Mouse (Mus musculus) limb, embryonic 10.5 days (tissue): ENCODE results near the gene Slc16a4. TPM values are rescaled to one million over a fixed set of nuclear protein-coding genes. Genes with fewer than 3 reads are reported as not detected.

ENCODE experiments used
- DNase-seq: peaks from one replicate; pipeline ENCODE4 v3.0.0-alpha.2; 2017; ENCODE audit warnings: low spot score
- H3K27ac ChIP-seq: fragments of 300-500 bp; sonication (generic); 2 replicates; pipeline ENCODE4 v1.5.1; 2016; ENCODE audit warnings: mild to moderate bottlenecking
- H3K27me3 ChIP-seq: fragments of 300-500 bp; sonication (generic); 2 replicates; pipeline ENCODE4 v1.6.1; 2016; ENCODE audit warnings: low read depth, mild to moderate bottlenecking; ENCODE audit not compliant: poor library complexity, severe bottlenecking
- H3K36me3 ChIP-seq: fragments of 300-500 bp; sonication (generic); 2 replicates; pipeline ENCODE4 v1.6.1; 2016; ENCODE audit warnings: mild to moderate bottlenecking, moderate library complexity
- H3K4me1 ChIP-seq: fragments of 300-500 bp; sonication (generic); 2 replicates; pipeline ENCODE4 v1.6.1; 2016
- H3K4me3 ChIP-seq: fragments of 300-500 bp; sonication (generic); 2 replicates; pipeline ENCODE4 v1.5.1; 2016; ENCODE audit warnings: mild to moderate bottlenecking, moderate library complexity
- H3K9me3 ChIP-seq: fragments of 300-500 bp; sonication (generic); replicated peaks from 2 replicates; pipeline ENCODE4 v1.6.1; 2016; ENCODE audit warnings: mild to moderate bottlenecking
- WGBS: fragments of 180-500 bp; shearing (Covaris S2); methylation state at CpG from one replicate; pipeline ENCODE4 v1.1.7; 2016; 5-methylcytosine and 5-hydroxymethylcytosine counted together
- polyA plus RNA-seq: library from polyadenylated mRNA; unstranded; fragments of >200 nt; fragmentation: Nextera tagmentation; extraction: Ambion mirVana; gene quantifications from 2 replicates; pipeline ENCODE4 v1.2.1, GENCODE M21; 2016

Slc16a4 gene
- polyA plus RNA-seq, 1 experiment from 2014 or later = 4.2 TPM

GRCm38 (mm10) chr3:107326442-107326841, 35.4 kb downstream of the Slc16a4 start:
- H3K27ac ChIP-seq = no peak overlapping the region
- DNase-seq = no peak
- peaks cover 33% of the 10 kb centered on the region for H3K4me1 ChIP-seq
- H3K9me3 ChIP-seq = no peaks in the 10 kb centered on the region
- peaks cover 92% of the 10 kb centered on the region for H3K36me3 ChIP-seq
- WGBS = 98% methylated on average over 1 of the region's 1 CpGs
- H3K27me3 ChIP-seq = no peaks in the 10 kb centered on the region
- H3K4me3 ChIP-seq = no peak overlapping the region

- H3K36me3 ChIP-seq = peaks cover 55% of the 10 kb centered on the region
- peaks cover 38% of the 10 kb centered on the region for H3K4me1 ChIP-seq
- H3K27ac ChIP-seq = no peak overlapping the region
- H3K4me3 ChIP-seq = peak overlapping the region; percentile 97
- no peak for DNase-seq
- H3K9me3 ChIP-seq = no peaks in the 10 kb centered on the region
- no peaks in the 10 kb centered on the region for H3K27me3 ChIP-seq
- WGBS = 69% methylated on average over 28 of the region's 28 CpGs
Measured at GRCm38 (mm10) chr3:107330503-107331424, 39.7 kb downstream of the Slc16a4 start.

- Histone ChIP-seq H3K4me1 (peaks cover 38% of the 10 kb centered on the region), H3K4me3 (peak overlapping the region; percentile 97), H3K27me3 (no peaks in the 10 kb centered on the region), H3K27ac (peak overlapping the region; percentile 98), H3K9me3 (no peaks in the 10 kb centered on the region), H3K36me3 (peaks cover 48% of the 10 kb centered on the region)
- WGBS = 32% methylated on average over 17 of the region's 17 CpGs
- no peak for DNase-seq
Measured at GRCm38 (mm10) chr3:107331746-107332126, 40.7 kb downstream of the Slc16a4 start.

GRCm38 (mm10) chr3:107332127-107332959, 41.3 kb downstream of the Slc16a4 start:
- Histone ChIP-seq H3K9me3 (no peaks in the 10 kb centered on the region), H3K27me3 (no peaks in the 10 kb centered on the region), H3K36me3 (peaks cover 43% of the 10 kb centered on the region), H3K27ac (peak overlapping the region; percentile 98), H3K4me1 (peaks cover 38% of the 10 kb centered on the region), H3K4me3 (peak overlapping the region; percentile 97)
- under 1% methylated on average over 75 of the region's 75 CpGs for WGBS
- DNase-seq = no peak

- Histone ChIP-seq H3K4me1 (peaks cover 38% of the 10 kb centered on the region), H3K27me3 (no peaks in the 10 kb centered on the region), H3K4me3 (peak overlapping the region; percentile 97), H3K9me3 (no peaks in the 10 kb centered on the region), H3K36me3 (peaks cover 37% of the 10 kb centered on the region), H3K27ac (peak overlapping the region; percentile 98)
- under 1% methylated on average over 37 of the region's 37 CpGs for WGBS
- peak; percentile 89 for DNase-seq
Measured at GRCm38 (mm10) chr3:107332960-107333380, 41.9 kb downstream of the Slc16a4 start.

GRCm38 (mm10) chr3:107333381-107334201, 42.6 kb downstream of the Slc16a4 start, which contains the start of gene Rbm15:
Rbm15 (minus strand) TSS chr3:107333673.
- H3K4me3 ChIP-seq = peak within 1 kb of the TSS; percentile 97
- DNase-seq = peak; percentile 90
- H3K4me1 ChIP-seq = peaks cover 38% of the 10 kb centered on the region
- peak within 1 kb of the TSS; percentile 98 for H3K27ac ChIP-seq
- H3K9me3 ChIP-seq = no peaks in the 10 kb centered on the region
- under 1% methylated on average over 62 of the region's 62 CpGs for WGBS
- peaks cover 31% of the 10 kb centered on the region for H3K36me3 ChIP-seq
- no peaks in the 10 kb centered on the region for H3K27me3 ChIP-seq

- Histone ChIP-seq H3K27ac (peak overlapping the region; percentile 98), H3K4me3 (peak overlapping the region; percentile 97), H3K9me3 (no peaks in the 10 kb centered on the region), H3K36me3 (peaks cover 23% of the 10 kb centered on the region), H3K27me3 (no peaks in the 10 kb centered on the region), H3K4me1 (peaks cover 33% of the 10 kb centered on the region)
- no peak for DNase-seq
- 12% methylated on average over 12 of the region's 12 CpGs for WGBS
Measured at GRCm38 (mm10) chr3:107334202-107334934, 43.3 kb downstream of the Slc16a4 start.

GRCm38 (mm10) chr3:107343971-107344370, 52.9 kb downstream of the Slc16a4 start:
- Histone ChIP-seq H3K36me3 (no peaks in the 10 kb centered on the region), H3K4me1 (peaks cover 16% of the 10 kb centered on the region), H3K9me3 (no peaks in the 10 kb centered on the region), H3K27ac (no peak overlapping the region), H3K4me3 (no peak overlapping the region), H3K27me3 (no peaks in the 10 kb centered on the region)
- 51% methylated on average over 3 of the region's 3 CpGs for WGBS
- DNase-seq = no peak

GRCm38 (mm10) chr3:107345033-107345725, 54.1 kb downstream of the Slc16a4 start:
- H3K9me3 ChIP-seq = no peaks in the 10 kb centered on the region
- no peak for DNase-seq
- WGBS = 23% methylated on average over 3 of the region's 3 CpGs
- no peak overlapping the region for H3K4me3 ChIP-seq
- H3K27ac ChIP-seq = no peak overlapping the region
- H3K27me3 ChIP-seq = no peaks in the 10 kb centered on the region
- peaks cover 16% of the 10 kb centered on the region for H3K4me1 ChIP-seq
- no peaks in the 10 kb centered on the region for H3K36me3 ChIP-seq

- Histone ChIP-seq H3K4me1 (peaks cover 16% of the 10 kb centered on the region), H3K27me3 (0 out of 2 replicates have a peak, but pooled peaks cover 7% of the 10 kb centered on the region), H3K27ac (no peak overlapping the region), H3K9me3 (no peaks in the 10 kb centered on the region), H3K36me3 (no peaks in the 10 kb centered on the region), H3K4me3 (no peak overlapping the region)
- no peak for DNase-seq
- 88% methylated on average over 3 of the region's 3 CpGs for WGBS
Measured at GRCm38 (mm10) chr3:107349006-107349405, 58.0 kb downstream of the Slc16a4 start.

GRCm38 (mm10) chr3:107351706-107352105, 60.7 kb downstream of the Slc16a4 start:
- Histone ChIP-seq H3K9me3 (no peaks in the 10 kb centered on the region), H3K4me1 (peaks cover under 1% of the 10 kb centered on the region), H3K36me3 (no peaks in the 10 kb centered on the region), H3K27ac (no peak overlapping the region), H3K27me3 (peaks cover 11% of the 10 kb centered on the region; the same call in 1 of the 2 replicates), H3K4me3 (no peak overlapping the region)
- no peak for DNase-seq
- WGBS = 69% methylated on average over 3 of the region's 3 CpGs
